Mouse (Mus musculus): ENCODE data around the gene Snx1. TPM values are rescaled to one million over a fixed set of nuclear protein-coding genes. Genes with fewer than 3 reads are reported as not detected.

Gene Snx1
- polyA plus RNA-seq, 1 experiment from 2014 or later: 124 TPM

DNA sequence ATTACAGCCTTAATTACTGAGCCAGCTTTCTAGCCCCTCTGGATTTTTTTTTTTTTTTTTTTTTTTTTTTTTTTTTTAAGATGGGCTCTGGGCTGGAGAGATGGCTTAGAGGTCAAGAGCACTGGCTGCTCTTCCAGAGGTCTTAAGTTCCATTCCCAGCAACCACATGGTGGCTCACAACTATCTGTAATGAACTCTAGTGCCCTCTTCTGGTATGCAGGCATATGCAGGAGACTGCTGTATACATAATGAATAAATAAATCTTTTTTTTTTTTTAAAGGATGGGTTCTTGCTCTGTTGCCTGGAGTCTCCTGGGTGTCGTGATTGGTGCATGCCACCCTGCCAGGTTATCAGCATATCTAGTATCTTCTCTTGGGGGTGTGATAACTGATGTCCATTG is 29.1 kb upstream of the Snx1 start:
- WGBS: 88% methylated on average over 1 of the region's 1 CpGs
- peaks cover 29% of the 10 kb centered on the region for H3K4me1 ChIP-seq
- H3K27me3 ChIP-seq (replicated peaks; ENCODE audit: low read depth, poor library complexity, severe bottlenecking): peaks cover 61% of the 10 kb centered on the region
- no peak overlapping the region for H3K4me3 ChIP-seq
- H3K27ac ChIP-seq (replicated peaks): no peak overlapping the region
- H3K9me3 ChIP-seq: 0 out of 2 replicates have a peak, but pooled peaks cover 4% of the 10 kb centered on the region
- no peaks in the 10 kb centered on the region for H3K36me3 ChIP-seq (replicated peaks)
- DNase-seq (ENCODE audit: low spot score): no peak

- peaks cover 54% of the 10 kb centered on the region for H3K27me3 ChIP-seq (replicated peaks; ENCODE audit: low read depth, poor library complexity, severe bottlenecking)
- H3K36me3 ChIP-seq (replicated peaks): no peaks in the 10 kb centered on the region
- no peak for DNase-seq (ENCODE audit: low spot score)
- peaks cover 29% of the 10 kb centered on the region for H3K4me1 ChIP-seq
- H3K4me3 ChIP-seq: no peak overlapping the region
- 93% methylated on average over 9 of the region's 9 CpGs for WGBS
- H3K27ac ChIP-seq (replicated peaks): no peak overlapping the region
- H3K9me3 ChIP-seq: no peaks in the 10 kb centered on the region
Observed at GRCm38 (mm10) chr9:66154013-66154412, 27.6 kb upstream of the Snx1 start.

- DNase-seq (ENCODE audit: low spot score): no peak
- 87% methylated on average over 6 of the region's 6 CpGs for whole genome bisulfite sequencing
- no peaks in the 10 kb centered on the region for H3K36me3 ChIP-seq (replicated peaks)
- H3K27me3 ChIP-seq (replicated peaks; ENCODE audit: low read depth, poor library complexity, severe bottlenecking): peaks cover 49% of the 10 kb centered on the region
- no peak overlapping the region for H3K4me3 ChIP-seq
- peaks cover 28% of the 10 kb centered on the region for H3K4me1 ChIP-seq
- peak overlapping the region; percentile 30; the same call in 1 of the 2 replicates for H3K27ac ChIP-seq (replicated peaks)
- H3K9me3 ChIP-seq: no peaks in the 10 kb centered on the region
Observed at GRCm38 (mm10) chr9:66153594-66153993, 27.2 kb upstream of the Snx1 start.

DNA sequence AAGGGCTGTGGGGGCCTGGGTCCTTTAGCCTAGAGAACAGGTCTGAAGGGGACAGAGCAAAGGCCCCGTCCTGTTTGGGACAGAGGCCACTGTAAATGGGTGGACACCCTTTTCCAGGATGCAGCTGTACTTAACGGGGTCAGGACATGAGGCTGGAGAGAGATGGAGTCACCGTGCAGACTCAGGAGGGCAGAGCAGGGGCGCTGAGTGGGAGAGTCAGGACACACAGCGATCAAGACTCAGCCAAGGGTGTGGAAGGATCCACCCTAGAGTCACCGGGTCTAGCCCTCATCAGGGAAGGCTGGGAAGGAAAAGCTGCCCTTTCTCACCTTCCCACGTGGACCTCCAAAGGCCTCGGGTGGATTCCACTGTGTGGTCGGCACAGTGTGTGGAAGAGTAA is 25.6 kb upstream of the Snx1 start:
- no peak for DNase-seq (ENCODE audit: low spot score)
- 65% methylated on average over 9 of the region's 9 CpGs for WGBS
- Histone ChIP-seq H3K36me3 (replicated peaks) (no peaks in the 10 kb centered on the region), H3K27me3 (replicated peaks; ENCODE audit: low read depth, poor library complexity, severe bottlenecking) (peaks cover 35% of the 10 kb centered on the region), H3K4me3 (no peak overlapping the region), H3K27ac (replicated peaks) (no peak overlapping the region), H3K4me1 (peaks cover 17% of the 10 kb centered on the region; the same call in 1 of the 2 replicates), H3K9me3 (no peaks in the 10 kb centered on the region)

DNA sequence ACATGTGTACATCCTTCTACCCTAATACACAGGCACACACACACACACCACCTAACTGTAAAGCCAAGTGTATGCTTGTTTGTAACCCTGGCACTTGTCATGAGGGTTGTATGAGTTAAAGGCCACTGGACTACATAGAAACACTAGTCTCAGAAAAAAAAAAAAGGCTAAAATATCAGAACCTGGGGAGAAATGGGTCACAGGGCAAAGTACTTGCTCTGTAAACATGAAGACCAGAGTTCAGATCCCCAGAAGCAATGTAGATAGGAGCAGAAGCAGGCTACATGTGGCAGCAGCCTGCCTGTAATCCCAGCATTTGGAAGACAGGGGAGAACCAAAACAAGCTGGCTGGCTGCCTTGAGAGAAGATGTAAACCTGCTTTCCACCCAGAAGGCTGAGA is 19.8 kb upstream of the Snx1 start:
- Histone ChIP-seq H3K36me3 (replicated peaks) (peaks cover 2% of the 10 kb centered on the region; the same call in 1 of the 2 replicates), H3K9me3 (no peaks in the 10 kb centered on the region), H3K27ac (replicated peaks) (no peak overlapping the region), H3K4me3 (no peak overlapping the region), H3K4me1 (no peaks in the 10 kb centered on the region), H3K27me3 (replicated peaks; ENCODE audit: low read depth, poor library complexity, severe bottlenecking) (0 out of 2 replicates have a peak, but pooled peaks cover 7% of the 10 kb centered on the region)
- DNase-seq (ENCODE audit: low spot score): no peak

GRCm38 (mm10) chr9:66144248-66144647 is 17.9 kb upstream of the Snx1 start:
- Histone ChIP-seq H3K27ac (replicated peaks) (no peak overlapping the region), H3K9me3 (no peaks in the 10 kb centered on the region), H3K4me3 (no peak overlapping the region), H3K27me3 (replicated peaks; ENCODE audit: low read depth, poor library complexity, severe bottlenecking) (no peaks in the 10 kb centered on the region), H3K4me1 (no peaks in the 10 kb centered on the region), H3K36me3 (replicated peaks) (peaks cover 19% of the 10 kb centered on the region)
- peak; percentile 74 for DNase-seq (ENCODE audit: low spot score)
- 8% methylated on average over 6 of the region's 6 CpGs for WGBS

DNA sequence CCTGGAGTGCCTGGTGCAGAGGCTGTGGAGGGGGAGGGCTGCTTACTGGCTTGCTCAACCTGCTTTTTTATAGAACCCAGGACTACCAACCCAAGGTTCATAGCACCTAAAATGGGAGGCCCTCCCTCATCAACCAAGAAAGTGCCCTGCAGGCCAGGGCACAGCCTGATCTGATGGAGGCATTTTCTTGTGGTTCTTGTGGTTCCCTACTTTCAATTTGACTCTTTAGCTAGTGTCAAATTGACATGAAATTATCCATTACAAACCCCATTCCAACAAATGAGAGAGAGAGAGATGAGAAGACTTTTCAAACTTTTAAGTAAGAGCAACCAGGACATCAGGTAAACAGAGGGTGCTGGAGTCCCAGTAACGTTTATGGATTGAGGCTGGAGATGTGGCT is 15.9 kb upstream of the Snx1 start:
- Histone ChIP-seq H3K4me3 (no peak overlapping the region), H3K27me3 (replicated peaks; ENCODE audit: low read depth, poor library complexity, severe bottlenecking) (no peaks in the 10 kb centered on the region), H3K9me3 (no peaks in the 10 kb centered on the region), H3K36me3 (replicated peaks) (peaks cover 39% of the 10 kb centered on the region), H3K27ac (replicated peaks) (no peak overlapping the region), H3K4me1 (no peaks in the 10 kb centered on the region)
- WGBS: 90% methylated on average over 1 of the region's 1 CpGs
- DNase-seq (ENCODE audit: low spot score): no peak

GRCm38 (mm10) chr9:66138193-66138592 is 11.8 kb upstream of the Snx1 start:
- H3K36me3 ChIP-seq (replicated peaks): peaks cover 77% of the 10 kb centered on the region
- WGBS: 95% methylated on average over 7 of the region's 7 CpGs

DNA sequence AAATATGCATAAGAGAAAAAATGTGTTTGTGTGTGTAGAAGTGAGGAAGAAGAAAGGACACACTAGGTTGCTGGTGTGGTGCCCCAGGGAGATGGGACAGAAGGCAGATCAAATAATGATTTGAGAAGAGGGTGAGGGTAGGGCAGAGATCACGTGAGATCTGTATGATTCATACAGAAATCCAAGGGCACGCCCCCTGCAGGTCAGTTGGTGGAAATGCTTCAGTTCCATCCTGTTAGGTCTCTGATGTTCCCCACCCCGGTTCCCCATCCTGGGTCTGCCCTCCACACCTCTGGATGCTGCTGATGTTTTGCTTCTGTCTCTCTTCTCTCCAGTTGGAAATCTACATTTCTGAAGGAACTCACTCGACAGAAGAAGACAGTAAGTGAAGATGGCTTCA is 9.6 kb upstream of the Snx1 start:
- DNase-seq (ENCODE audit: low spot score): no peak
- H3K27ac ChIP-seq (replicated peaks): no peak overlapping the region
- H3K27me3 ChIP-seq (replicated peaks; ENCODE audit: low read depth, poor library complexity, severe bottlenecking): no peaks in the 10 kb centered on the region
- 51% methylated on average over 4 of the region's 4 CpGs for WGBS
- H3K4me1 ChIP-seq: no peaks in the 10 kb centered on the region
- peaks cover 90% of the 10 kb centered on the region for H3K36me3 ChIP-seq (replicated peaks)
- no peak overlapping the region for H3K4me3 ChIP-seq
- H3K9me3 ChIP-seq: no peaks in the 10 kb centered on the region

More at GRCm38 (mm10) chr9:66138193-66138592, 11.8 kb upstream of the Snx1 start:
- Histone ChIP-seq H3K9me3 (no peaks in the 10 kb centered on the region), H3K4me1 (no peaks in the 10 kb centered on the region), H3K27me3 (replicated peaks; ENCODE audit: low read depth, poor library complexity, severe bottlenecking) (no peaks in the 10 kb centered on the region), H3K4me3 (no peak overlapping the region), H3K27ac (replicated peaks) (no peak overlapping the region)
- no peak for DNase-seq (ENCODE audit: low spot score)

DNA sequence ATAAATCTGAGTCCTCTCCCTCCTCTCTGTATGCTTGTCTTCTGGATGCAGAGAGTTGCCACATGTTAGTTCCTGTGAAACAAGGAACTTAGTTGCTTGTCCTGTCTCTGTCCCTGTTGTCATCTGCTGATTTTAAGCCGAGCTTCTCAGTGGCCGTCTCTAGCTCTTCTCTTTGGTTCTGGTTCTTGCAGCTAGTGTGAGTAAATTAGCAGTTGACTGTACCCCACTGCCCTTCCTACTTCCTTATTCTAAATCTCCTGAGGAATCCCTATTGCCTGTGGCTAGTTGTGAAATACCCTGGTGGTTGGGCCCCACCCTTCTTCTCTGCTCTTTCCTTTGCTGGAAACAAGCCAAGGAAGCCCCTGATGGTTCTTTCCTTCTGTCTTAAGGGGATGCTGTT is 5.1 kb upstream of the Snx1 start:
- no peaks in the 10 kb centered on the region for H3K9me3 ChIP-seq
- H3K4me1 ChIP-seq: peaks cover 16% of the 10 kb centered on the region
- H3K27me3 ChIP-seq (replicated peaks; ENCODE audit: low read depth, poor library complexity, severe bottlenecking): no peaks in the 10 kb centered on the region
- no peak for DNase-seq (ENCODE audit: low spot score)
- H3K4me3 ChIP-seq: no peak overlapping the region
- peaks cover 54% of the 10 kb centered on the region for H3K36me3 ChIP-seq (replicated peaks)
- 95% methylated on average over 2 of the region's 2 CpGs for WGBS
- no peak overlapping the region for H3K27ac ChIP-seq (replicated peaks)

GRCm38 (mm10) chr9:66127884-66128283 is 1.5 kb upstream of the Snx1 start:
- peaks cover 20% of the 10 kb centered on the region for H3K36me3 ChIP-seq (replicated peaks)
- 92% methylated on average over 4 of the region's 4 CpGs for WGBS
- H3K27me3 ChIP-seq (replicated peaks; ENCODE audit: low read depth, poor library complexity, severe bottlenecking): no peaks in the 10 kb centered on the region
- H3K4me3 ChIP-seq: peak overlapping the region; percentile 86
- no peak for DNase-seq (ENCODE audit: low spot score)
- H3K4me1 ChIP-seq: peaks cover 43% of the 10 kb centered on the region
- no peaks in the 10 kb centered on the region for H3K9me3 ChIP-seq
- no peak overlapping the region for H3K27ac ChIP-seq (replicated peaks)

DNA sequence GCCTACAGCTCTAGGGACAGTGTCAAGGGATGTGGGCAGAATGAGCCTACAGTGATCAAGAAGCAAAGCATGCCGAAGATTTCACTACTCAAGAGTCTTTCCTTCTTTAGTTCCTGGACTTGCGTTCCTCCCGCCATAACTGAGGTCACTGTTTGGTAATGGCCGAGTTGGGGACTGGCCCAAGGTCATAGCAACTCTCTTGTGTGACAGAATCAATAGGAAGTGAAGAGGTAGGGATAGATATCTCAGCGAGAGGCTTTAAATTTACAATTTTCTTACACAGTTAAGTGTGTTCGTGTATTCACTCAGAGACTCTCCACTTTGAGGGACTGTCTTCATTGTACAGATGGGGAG is 783 bp upstream of the Snx1 start:
- H3K36me3 ChIP-seq (replicated peaks): peaks cover 18% of the 10 kb centered on the region
- H3K4me1 ChIP-seq: peaks cover 44% of the 10 kb centered on the region
- H3K27ac ChIP-seq (replicated peaks): peak overlapping the region; percentile 92
- H3K9me3 ChIP-seq: no peaks in the 10 kb centered on the region
- no peaks in the 10 kb centered on the region for H3K27me3 ChIP-seq (replicated peaks; ENCODE audit: low read depth, poor library complexity, severe bottlenecking)
- 54% methylated on average over 6 of the region's 6 CpGs for WGBS
- peak; percentile 16 for DNase-seq (ENCODE audit: low spot score)
- peak overlapping the region; percentile 86 for H3K4me3 ChIP-seq

GRCm38 (mm10) chr9:66125543-66126455 is 588 bp downstream of the Snx1 start:
- DNase-seq (ENCODE audit: low spot score): no peak
- Histone ChIP-seq H3K27me3 (replicated peaks; ENCODE audit: low read depth, poor library complexity, severe bottlenecking) (no peaks in the 10 kb centered on the region), H3K4me3 (peak overlapping the region; percentile 86), H3K9me3 (no peaks in the 10 kb centered on the region), H3K36me3 (replicated peaks) (peaks cover 17% of the 10 kb centered on the region), H3K27ac (replicated peaks) (peak overlapping the region; percentile 92), H3K4me1 (peaks cover 44% of the 10 kb centered on the region)
- 58% methylated on average over 12 of the region's 12 CpGs for WGBS
